Mouse (Mus musculus) cerebellum, adult 2 months (tissue): ENCODE results near the gene Gm11627. TPM values are rescaled to one million over a fixed set of nuclear protein-coding genes. Genes with fewer than 3 reads are reported as not detected.

Experiments
- DNase-seq, 2 experiments: peaks; one replicate each; pipeline ENCODE4 v3.0.0; 2021
- H3K27ac ChIP-seq: fragments of 200-500 bp; 2 replicates; pipeline ENCODE4 v1.5.1; 2012; ENCODE audit warnings: low read length, control low read depth, inconsistent platforms; ENCODE audit not compliant: insufficient read depth
- H3K27me3 ChIP-seq: fragments of 200-500 bp; 2 replicates; pipeline ENCODE4 v1.6.1; 2012; ENCODE audit warnings: inconsistent platforms, mild to moderate bottlenecking, low read length, moderate library complexity; ENCODE audit not compliant: control insufficient read depth, insufficient read depth
- H3K4me1 ChIP-seq: fragments of 200-500 bp; 2 replicates; pipeline ENCODE4 v1.6.1; 2011; ENCODE audit warnings: low read length; ENCODE audit not compliant: control insufficient read depth, insufficient read depth
- H3K4me3 ChIP-seq: fragments of 200-500 bp; replicated peaks from 2 replicates; pipeline ENCODE3; 2011; ENCODE audit warnings: mild to moderate bottlenecking, low read depth, low read length, control low read depth; ENCODE audit not compliant: insufficient read depth
- CTCF ChIP-seq: fragments of 200-500 bp; IDR thresholded peaks from 2 replicates; pipeline ENCODE4 v1.5.1; 2011; ENCODE audit warnings: low read depth, mild to moderate bottlenecking, control low read depth, low read length, moderate library complexity, borderline replicate concordance; ENCODE audit not compliant: insufficient read depth
- POLR2A ChIP-seq: fragments of 200-500 bp; IDR thresholded peaks from 2 replicates; pipeline ENCODE4 v1.6.1; 2011; ENCODE audit warnings: low read length, control low read depth, borderline replicate concordance; ENCODE audit not compliant: insufficient read depth
- WGBS: fragments of 180-500 bp; shearing (Covaris S2); methylation state at CpG from one replicate; pipeline ENCODE4 v1.1.7; 2018; 5-methylcytosine and 5-hydroxymethylcytosine counted together
- polyA plus RNA-seq: library from polyadenylated mRNA; depleted of rRNA; stranded (reverse); fragments of >200 nt; gene quantifications from 2 replicates; pipeline ENCODE4 v1.2.3, GENCODE M21; 2012

The Gm11627 gene
- polyA plus RNA-seq, 1 experiment = 1.1 TPM

GRCm38 (mm10) chr11:102576050-102576754 lies 3.1 kb downstream of the Gm11627 start:
- H3K27ac ChIP-seq = no peak overlapping the region
- H3K4me1 ChIP-seq = peaks cover 3% of the 10 kb centered on the region; the same call in 1 of the 2 replicates
- WGBS = 61% methylated on average over 13 of the region's 13 CpGs
- H3K27me3 ChIP-seq = no peaks in the 10 kb centered on the region; the same call in 1 of the 2 replicates
- DNase-seq = no peak
- TF ChIP-seq CTCF = no peak
- no peak overlapping the region for H3K4me3 ChIP-seq

- Histone ChIP-seq H3K4me1 (peaks cover 3% of the 10 kb centered on the region; the same call in 1 of the 2 replicates), H3K27ac (no peak overlapping the region), H3K4me3 (no peak overlapping the region), H3K27me3 (no peaks in the 10 kb centered on the region; the same call in 1 of the 2 replicates)
- 61% methylated on average over 1 of the region's 1 CpGs for WGBS
- no peak for DNase-seq
- TF ChIP-seq POLR2A = no peak
- no peak for TF ChIP-seq CTCF
These were observed 4.2 kb downstream of the Gm11627 start for GRCm38 (mm10) chr11:102575034-102575433.

GRCm38 (mm10) chr11:102572866-102573663 lies 6.2 kb downstream of the Gm11627 start:
- H3K4me1 ChIP-seq = no peaks in the 10 kb centered on the region
- H3K27ac ChIP-seq = no peak overlapping the region
- DNase-seq = peak; percentile 67 to 85
- TF ChIP-seq POLR2A (no peak), CTCF (peak; percentile 80)
- 10% methylated on average over 18 of the region's 18 CpGs for WGBS
- H3K27me3 ChIP-seq = no peaks in the 10 kb centered on the region
- H3K4me3 ChIP-seq = peak overlapping the region; percentile 88

GRCm38 (mm10) chr11:102568756-102569377 lies 10.4 kb downstream of the Gm11627 start:
- WGBS = 76% methylated on average over 7 of the region's 7 CpGs
- no peak for TF ChIP-seq CTCF
- no peak for TF ChIP-seq POLR2A
- Histone ChIP-seq H3K4me3 (no peak overlapping the region), H3K27ac (no peak overlapping the region), H3K27me3 (no peaks in the 10 kb centered on the region), H3K4me1 (no peaks in the 10 kb centered on the region)
- no peak for DNase-seq

- H3K27me3 ChIP-seq = no peaks in the 10 kb centered on the region
- no peaks in the 10 kb centered on the region for H3K4me1 ChIP-seq
- DNase-seq = no peak
- no peak overlapping the region for H3K27ac ChIP-seq
- TF ChIP-seq POLR2A (no peak), CTCF (0 out of 2 replicates have a peak, but pooled peaks have one; percentile 28)
- H3K4me3 ChIP-seq = no peak overlapping the region
- 76% methylated on average over 12 of the region's 12 CpGs for WGBS
These were observed 11.1 kb downstream of the Gm11627 start for GRCm38 (mm10) chr11:102568191-102568590.

- WGBS = 96% methylated on average over 15 of the region's 15 CpGs
- Histone ChIP-seq H3K4me3 (no peak overlapping the region), H3K4me1 (no peaks in the 10 kb centered on the region), H3K27ac (no peak overlapping the region), H3K27me3 (no peaks in the 10 kb centered on the region)
- DNase-seq = no peak
- TF ChIP-seq CTCF = no peak
- TF ChIP-seq POLR2A = no peak
These were observed 11.5 kb downstream of the Gm11627 start for GRCm38 (mm10) chr11:102567723-102568122.

- no peak for DNase-seq
- H3K27me3 ChIP-seq = no peaks in the 10 kb centered on the region
- WGBS = 84% methylated on average over 6 of the region's 6 CpGs
- no peaks in the 10 kb centered on the region for H3K4me1 ChIP-seq
- no peak for TF ChIP-seq POLR2A
- H3K27ac ChIP-seq = no peak overlapping the region
- H3K4me3 ChIP-seq = no peak overlapping the region
These were observed 12.1 kb downstream of the Gm11627 start for GRCm38 (mm10) chr11:102567157-102567556.

GRCm38 (mm10) chr11:102566290-102566689 lies 13.0 kb downstream of the Gm11627 start:
- no peak for DNase-seq
- no peak overlapping the region for H3K4me3 ChIP-seq
- no peak for TF ChIP-seq CTCF
- TF ChIP-seq POLR2A = no peak
- H3K27ac ChIP-seq = no peak overlapping the region
- no peaks in the 10 kb centered on the region for H3K27me3 ChIP-seq
- 79% methylated on average over 1 of the region's 1 CpGs for WGBS
- H3K4me1 ChIP-seq = no peaks in the 10 kb centered on the region
